Mouse (Mus musculus) kidney, adult 8-10 months (tissue): ENCODE data around the gene Xrcc3.

ENCODE experiments used
- DNase-seq, 2 experiments: peaks; one replicate each; pipeline ENCODE4 v3.0.0; 2022

Xrcc3 gene

GRCm38 (mm10) chr12:111813766-111814617 is at the start of gene Xrcc3, which contains the start of gene Zfyve21:
TSS of gene Xrcc3 (minus strand) at chr12:111813873.
TSS of gene Zfyve21 (plus strand) at chr12:111814170.
- peak; percentile 98 to 99 for DNase-seq

GRCm38 (mm10) chr12:111855448-111855847 is 41.8 kb upstream of the Xrcc3 start:
- no peak for DNase-seq

GRCm38 (mm10) chr12:111853546-111853945 is 39.9 kb upstream of the Xrcc3 start:
- DNase-seq: no peak

DNA sequence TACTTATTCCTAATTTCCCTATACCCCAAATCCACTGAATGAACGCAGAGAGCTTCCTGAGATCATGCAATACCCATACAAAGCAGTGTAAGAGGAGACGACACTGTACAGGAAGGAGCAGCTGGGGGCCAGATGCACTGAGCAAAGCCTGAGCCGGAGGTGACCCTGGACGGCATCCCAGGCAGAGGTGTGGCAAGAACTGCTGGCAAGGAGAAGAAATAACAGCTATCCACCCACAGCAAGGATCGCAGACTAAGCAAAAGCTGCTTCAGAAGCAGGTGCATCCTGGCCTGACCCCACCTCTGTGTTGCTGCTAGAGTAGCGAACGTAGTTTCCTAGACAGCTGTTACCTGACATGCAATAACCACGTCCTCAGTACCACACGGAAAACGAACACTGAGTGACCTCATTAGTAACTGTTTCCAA is 39.4 kb upstream of the Xrcc3 start:
- DNase-seq: peak; percentile 13 to 36

DNA sequence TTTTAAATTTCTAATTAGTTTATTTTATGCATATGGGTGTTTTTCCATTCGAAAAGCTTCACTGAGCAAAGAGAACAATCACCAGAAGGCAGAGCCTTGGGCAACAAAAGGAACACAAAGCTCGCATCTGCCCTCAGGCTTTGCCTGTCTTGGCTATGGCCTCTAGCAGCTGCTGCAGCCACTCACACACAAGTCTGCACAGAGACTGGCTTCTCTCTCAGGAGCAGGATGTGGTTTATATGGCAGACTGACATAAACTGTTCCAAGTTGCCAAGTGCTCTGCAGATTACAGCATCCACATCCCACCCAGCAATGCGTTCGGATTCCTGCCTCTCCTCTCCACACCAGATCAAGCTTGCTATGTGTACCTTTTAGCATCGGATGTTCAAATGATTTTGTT is 38.1 kb upstream of the Xrcc3 start:
- DNase-seq: no peak

DNA sequence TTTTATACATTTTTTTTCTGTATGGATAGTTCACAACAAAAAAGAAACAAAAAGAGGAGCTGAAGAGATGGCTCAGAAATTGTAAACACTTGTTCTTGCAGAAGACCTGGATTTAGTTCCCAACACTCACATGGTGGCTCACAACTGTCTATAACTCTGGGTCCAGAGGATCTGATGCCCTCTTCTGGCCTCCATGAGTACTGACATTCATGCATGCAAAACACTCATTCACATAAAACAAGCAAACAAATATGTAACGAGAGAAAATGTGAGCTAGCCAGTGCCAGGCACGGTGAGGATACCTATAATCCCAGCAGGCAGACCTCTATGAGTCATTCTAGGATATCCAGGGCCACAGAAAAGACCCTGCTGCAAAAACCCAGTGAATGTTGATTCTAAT is 37.6 kb upstream of the Xrcc3 start:
- no peak for DNase-seq

DNA sequence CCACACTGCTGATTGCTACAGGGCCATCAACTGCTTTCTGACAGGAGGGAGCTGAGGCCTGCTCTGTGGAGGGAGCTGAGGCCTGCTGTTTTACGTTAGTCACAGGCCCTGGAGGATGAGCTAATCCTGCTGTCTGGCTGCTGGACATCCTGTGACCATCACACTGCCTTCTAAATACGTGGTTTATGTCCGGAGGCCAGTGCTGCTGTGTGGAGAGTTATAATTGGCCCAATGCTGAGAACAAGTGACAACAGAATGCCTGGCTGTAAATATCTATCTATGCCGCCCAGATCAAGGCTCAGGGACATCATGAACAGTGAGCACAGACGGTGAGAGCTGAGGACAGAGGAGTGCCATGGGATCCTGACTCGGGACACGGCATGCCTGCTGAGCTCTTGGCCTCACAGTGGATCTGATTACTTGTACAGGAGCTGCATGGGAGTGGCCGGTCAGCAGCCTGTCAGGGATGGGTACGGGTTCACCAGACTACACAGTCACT is 34.7 kb upstream of the Xrcc3 start:
- no peak for DNase-seq

GRCm38 (mm10) chr12:111846815-111847214 is 33.1 kb upstream of the Xrcc3 start:
- DNase-seq: no peak

DNA sequence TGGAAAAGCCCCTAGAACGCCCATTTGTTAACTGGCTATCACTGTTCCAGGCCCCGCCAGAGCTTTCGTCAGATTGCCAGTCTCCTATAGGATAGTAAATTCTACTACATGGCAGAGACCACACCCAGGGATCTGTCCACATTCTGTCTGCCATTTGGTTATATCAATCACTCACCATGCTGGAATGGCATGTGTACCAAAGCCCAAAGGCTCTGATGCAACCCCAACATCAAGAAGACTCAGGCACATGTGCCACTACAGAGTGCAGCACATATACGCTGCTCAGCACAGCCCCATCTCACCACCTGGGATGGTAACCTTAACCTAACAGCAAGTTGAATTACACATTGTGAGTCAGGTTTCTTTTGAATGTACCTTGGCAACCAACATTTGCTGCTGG is 32.3 kb upstream of the Xrcc3 start:
- no peak for DNase-seq

GRCm38 (mm10) chr12:111843470-111843869 is 29.8 kb upstream of the Xrcc3 start:
- DNase-seq: no peak

- DNase-seq: no peak
Observed at GRCm38 (mm10) chr12:111842565-111843433, 29.1 kb upstream of the Xrcc3 start.

GRCm38 (mm10) chr12:111833457-111833856 is 19.8 kb upstream of the Xrcc3 start:
- DNase-seq: no peak

DNA sequence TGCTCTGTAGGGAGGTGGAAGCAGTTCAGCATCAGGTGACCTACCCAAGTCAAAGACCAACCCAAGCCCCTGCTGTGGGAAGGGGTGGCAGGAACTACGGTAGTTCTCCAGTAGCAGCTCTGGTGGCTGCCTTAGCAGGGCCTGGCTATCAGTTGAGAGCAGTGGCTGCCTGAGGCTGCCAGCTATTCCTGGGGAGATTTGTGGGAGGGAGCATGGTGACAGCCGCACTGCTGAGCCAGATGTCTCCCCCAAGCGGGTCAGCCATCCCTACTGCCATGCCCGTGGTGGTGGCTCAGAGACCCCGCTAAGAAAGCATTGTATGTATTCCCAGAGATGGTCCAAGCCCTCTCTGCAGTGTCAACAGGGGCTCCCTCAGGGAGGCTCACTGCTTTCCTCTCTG is 19.0 kb upstream of the Xrcc3 start:
- DNase-seq: no peak

DNA sequence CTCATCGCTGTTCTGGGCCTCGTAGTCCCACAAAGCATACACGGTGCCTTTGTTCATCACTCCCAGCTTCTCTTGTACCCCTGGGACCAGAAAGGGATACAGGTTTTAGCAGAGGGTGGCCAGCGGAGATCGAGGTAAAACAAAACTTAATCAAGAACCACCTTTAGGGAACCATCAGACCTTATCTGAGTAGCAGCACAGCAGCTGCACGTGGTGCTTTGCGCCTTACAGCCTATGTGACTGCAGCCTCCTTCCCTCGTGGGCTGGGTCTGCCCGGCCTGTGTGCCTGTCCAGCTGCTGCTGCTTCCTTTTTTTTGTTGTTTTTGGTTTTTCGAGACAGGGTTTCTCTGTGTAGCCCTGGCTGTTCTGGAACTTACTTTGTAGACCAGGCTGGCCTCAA is 16.7 kb upstream of the Xrcc3 start:
- DNase-seq: no peak

DNA sequence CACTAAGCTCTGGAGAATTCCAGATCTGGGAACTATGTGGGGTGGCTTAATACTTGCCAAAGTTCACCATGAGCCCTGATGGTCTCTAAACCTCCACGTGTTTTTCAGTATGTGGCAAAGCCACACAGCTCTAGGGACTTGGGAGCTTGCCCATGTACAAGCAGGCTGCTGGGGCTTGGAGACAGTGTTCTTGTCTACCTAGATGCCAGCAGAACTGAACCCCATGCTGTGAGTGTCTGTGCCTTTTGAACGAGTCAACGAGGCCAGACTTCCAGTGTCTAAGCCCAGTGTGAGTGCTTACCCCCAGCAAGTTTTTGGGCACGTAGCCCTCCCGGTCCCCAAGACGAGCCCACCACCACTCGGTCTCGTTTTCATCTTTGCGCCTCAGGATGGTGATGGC is 16.3 kb upstream of the Xrcc3 start:
- DNase-seq: no peak

GRCm38 (mm10) chr12:111829447-111829846 is 15.8 kb upstream of the Xrcc3 start:
- DNase-seq: no peak

DNA sequence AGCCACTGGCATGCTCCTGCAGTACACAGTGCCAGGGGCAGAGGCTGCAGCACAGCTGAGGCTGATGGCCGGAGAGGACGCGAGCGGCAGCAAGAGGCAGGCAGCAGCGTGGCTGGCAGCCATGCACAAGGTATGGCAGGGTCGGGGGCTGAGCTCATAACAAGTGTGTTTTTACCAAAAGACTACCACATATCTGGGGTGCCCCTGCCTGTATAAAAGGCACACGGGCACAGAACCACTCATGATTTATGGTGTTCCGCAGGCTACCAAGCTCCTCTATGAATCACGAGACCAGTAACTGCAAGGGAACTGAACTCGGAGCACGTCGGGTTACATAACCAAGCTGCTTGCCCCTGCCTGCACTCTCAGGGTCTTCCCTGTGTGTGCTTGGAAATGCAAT is 13.9 kb upstream of the Xrcc3 start:
- DNase-seq: no peak

DNA sequence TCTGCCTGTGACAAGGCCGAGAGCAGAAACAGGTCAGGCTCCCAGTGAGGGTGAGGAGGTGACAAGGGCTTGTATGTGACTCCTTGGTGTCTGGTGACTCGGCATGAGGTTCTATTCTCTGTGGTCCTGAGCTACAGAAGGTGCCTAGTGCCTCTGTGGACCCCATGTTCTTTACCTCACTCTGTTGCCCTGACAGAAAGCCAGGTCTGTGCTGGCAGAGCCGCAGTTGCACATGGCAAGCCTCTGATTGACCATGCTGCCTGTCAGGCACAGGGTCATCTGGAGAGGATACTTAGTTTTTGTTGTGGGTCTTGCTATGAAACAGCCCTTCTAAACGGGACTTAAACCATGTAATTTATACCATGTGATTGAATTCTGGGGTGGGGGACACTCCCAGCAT is 8.3 kb upstream of the Xrcc3 start:
- no peak for DNase-seq

DNA sequence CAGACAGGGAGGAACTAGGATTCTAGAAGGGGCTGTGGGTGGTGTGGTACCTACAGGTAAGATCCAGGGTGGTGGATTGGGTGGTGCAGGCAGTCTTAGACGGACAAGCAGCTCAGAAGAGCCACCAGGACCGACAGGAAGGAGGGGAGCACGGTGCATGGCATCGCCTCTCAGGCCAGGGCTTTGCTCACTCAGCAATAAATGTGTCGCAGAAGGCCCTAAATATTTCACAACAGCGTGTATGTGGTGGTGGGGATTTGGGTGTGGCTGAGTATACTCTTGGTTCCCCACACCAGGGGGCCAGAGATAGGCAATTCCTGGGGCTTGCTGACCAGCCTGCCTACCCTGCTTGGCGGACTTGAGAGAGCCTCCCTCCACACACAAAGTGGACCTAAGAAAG is 7.0 kb upstream of the Xrcc3 start:
- DNase-seq: no peak

DNA sequence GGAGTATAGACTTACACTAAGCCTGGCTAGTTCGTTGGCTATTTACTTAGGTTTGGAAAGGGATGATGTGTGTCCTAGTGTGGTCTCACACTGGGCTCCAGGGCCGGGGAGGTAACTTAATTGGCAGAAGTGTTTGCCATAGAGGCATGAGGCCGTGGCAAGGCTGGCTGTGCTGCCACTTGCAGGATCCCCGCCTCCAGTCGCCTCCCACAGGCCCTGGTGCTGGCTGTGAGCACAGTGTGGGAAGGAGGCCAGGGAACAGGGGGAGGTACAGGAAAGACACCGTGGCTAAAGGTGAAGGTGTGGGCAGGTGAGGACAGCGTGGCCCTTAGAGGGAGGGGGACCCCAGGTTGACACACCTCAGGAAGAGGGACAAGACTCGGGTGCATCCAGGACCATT is 6.3 kb upstream of the Xrcc3 start:
- DNase-seq: peak; percentile 56 to 59

DNA sequence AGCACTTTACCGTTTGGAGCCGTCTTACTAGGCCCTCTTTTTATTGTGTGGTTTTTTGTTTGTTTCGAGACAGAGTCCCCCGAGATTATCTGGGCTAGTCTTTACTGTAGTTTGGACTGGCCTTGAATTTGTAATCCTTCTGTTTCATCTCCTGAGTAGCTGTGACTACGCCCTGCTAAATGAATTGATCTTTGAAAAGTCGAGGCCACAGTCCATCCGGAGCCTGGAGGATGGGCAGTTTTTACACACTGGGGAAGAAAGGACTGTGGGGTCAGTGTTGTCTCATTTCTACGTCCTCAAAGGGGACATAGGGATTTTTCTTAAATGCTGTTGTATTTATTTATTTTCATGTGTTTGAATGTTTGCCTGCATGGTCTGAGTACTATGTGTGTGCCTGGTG is 4.3 kb upstream of the Xrcc3 start:
- no peak for DNase-seq

DNA sequence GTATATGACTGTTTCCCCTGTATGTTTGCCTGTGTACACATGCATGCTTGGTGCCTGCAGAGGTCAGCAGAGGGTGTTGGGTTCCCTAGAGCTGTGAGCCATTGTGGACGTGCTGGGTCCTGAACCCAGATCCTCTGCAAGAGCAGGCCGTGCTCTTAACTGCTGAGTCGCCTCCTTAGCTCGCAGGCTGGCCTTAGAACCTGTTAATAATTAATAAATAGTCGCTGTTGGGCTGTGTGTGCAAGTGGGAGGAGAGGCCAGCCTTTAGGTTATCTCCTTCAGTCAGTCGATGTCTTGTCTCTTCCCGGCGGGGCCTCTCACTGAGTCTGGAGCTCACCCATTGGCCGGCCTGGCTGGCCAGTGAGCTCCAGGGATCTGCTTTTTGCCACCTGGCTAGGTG is 3.3 kb upstream of the Xrcc3 start:
- DNase-seq: peak; percentile 46 to 55

- peak in 1 of 2 experiments; percentile 41 for DNase-seq
Observed at GRCm38 (mm10) chr12:111816528-111816927, 2.9 kb upstream of the Xrcc3 start.
